Mouse (Mus musculus): Measurements from ENCODE around the gene Nhlh1. TPM values are rescaled to one million over a fixed set of nuclear protein-coding genes. Genes with fewer than 3 reads are reported as not detected.

Nhlh1 gene
- polyA plus RNA-seq, 1 experiment = not detected

- TF ChIP-seq GATA1 (IDR thresholded peaks at IDR 0.05; ENCODE audit: low read length) = no peak
Measured at GRCm38 (mm10) chr1:172012030-172012429, 45.3 kb downstream of the Nhlh1 start.

- no peak for TF ChIP-seq GATA1 (IDR thresholded peaks at IDR 0.05; ENCODE audit: low read length)
Measured at GRCm38 (mm10) chr1:172010042-172010824, 47.1 kb downstream of the Nhlh1 start.

- TF ChIP-seq GATA1 (IDR thresholded peaks at IDR 0.05; ENCODE audit: low read length) = no peak
Measured at GRCm38 (mm10) chr1:172009406-172009805, 48.0 kb downstream of the Nhlh1 start.

GRCm38 (mm10) chr1:172008351-172008750, 49.0 kb downstream of the Nhlh1 start:
- TF ChIP-seq GATA1 (IDR thresholded peaks at IDR 0.05; ENCODE audit: low read length) = no peak

- TF ChIP-seq GATA1 (IDR thresholded peaks at IDR 0.05; ENCODE audit: low read length) = no peak
Measured at GRCm38 (mm10) chr1:172007761-172008160, 49.6 kb downstream of the Nhlh1 start.

Other genes starting within 250 kb of the Nhlh1 start
- gene Cd84, start 217.9 kb downstream of the Nhlh1 start, polyA plus RNA-seq (2012) = not detected in 2 replicates
- not detected in 2 replicates for gene Gm10521, start 161.9 kb downstream of the Nhlh1 start, polyA plus RNA-seq (2012)
- gene Slamf6, start 140.1 kb downstream of the Nhlh1 start, polyA plus RNA-seq (2012) = not detected in 2 replicates
- not detected in 2 replicates for gene Vangl2, start 29.1 kb downstream of the Nhlh1 start, polyA plus RNA-seq (2012)
- 33.9 and 43.9 TPM in 2 replicates for gene Copa, start 25.0 kb upstream of the Nhlh1 start, polyA plus RNA-seq (2012)
- gene Ncstn, start 25.2 kb upstream of the Nhlh1 start, polyA plus RNA-seq (2012) = 3.7 and 3.9 TPM in 2 replicates
- 9.8 and 29.7 TPM in 2 replicates for gene Pex19, start 69.2 kb upstream of the Nhlh1 start, polyA plus RNA-seq (2012)
- gene Dcaf8, start 90.5 kb upstream of the Nhlh1 start, polyA plus RNA-seq (2012) = 57.7 and 66.4 TPM in 2 replicates
- 3.0 and 3.4 TPM in 2 replicates for gene Pea15a, start 149.2 kb upstream of the Nhlh1 start, polyA plus RNA-seq (2012)
- not detected in 2 replicates for gene Casq1, start 162.3 kb upstream of the Nhlh1 start, polyA plus RNA-seq (2012)
- not detected in 2 replicates for gene Atp1a4, start 200.8 kb upstream of the Nhlh1 start, polyA plus RNA-seq (2012)
- gene Igsf8, start 204.1 kb upstream of the Nhlh1 start, polyA plus RNA-seq (2012) = 79.6 and 93.7 TPM in 2 replicates
- not detected in 2 replicates for gene Atp1a2, start 240.5 kb upstream of the Nhlh1 start, polyA plus RNA-seq (2012)